Mouse (Mus musculus): ENCODE measurements around the gene Mrgprx2. TPM values are rescaled to one million over a fixed set of nuclear protein-coding genes. Genes with fewer than 3 reads are reported as not detected.
"Not testable (repeated sequence)": the region's sequence is repeated elsewhere in the genome, so short reads cannot be mapped to it uniquely, and the experiment has no call there.

Mrgprx2 gene
- total RNA-seq (2015) (not detected in 2 replicates), total RNA-seq (2017) (not detected in 2 replicates)

DNA sequence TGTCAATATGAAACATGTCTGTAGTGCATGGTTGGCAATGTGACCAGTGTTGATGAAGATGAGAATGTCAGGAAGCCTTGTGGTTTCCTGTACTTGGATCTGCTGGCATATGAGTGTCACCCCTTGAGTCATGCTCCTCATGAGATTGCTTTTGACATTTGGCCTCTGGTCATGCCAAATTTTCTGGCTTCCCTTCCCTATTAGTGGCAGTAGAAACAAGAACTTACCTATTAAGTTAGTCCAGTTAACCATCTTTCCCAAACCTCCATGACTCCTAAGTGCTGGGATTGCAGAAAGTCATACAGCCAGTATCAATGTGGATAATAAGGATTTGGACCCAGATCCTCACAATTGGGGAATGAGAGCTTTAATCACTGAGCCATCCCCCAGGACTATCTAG, at the start of gene Mrgprx2:
Gene Mrgprx2 (minus strand): TSS at position 101 of the 400 bp plus-strand sequence.
- no peak for ATAC-seq (ENCODE audit: poor library complexity, severe bottlenecking)

DNA sequence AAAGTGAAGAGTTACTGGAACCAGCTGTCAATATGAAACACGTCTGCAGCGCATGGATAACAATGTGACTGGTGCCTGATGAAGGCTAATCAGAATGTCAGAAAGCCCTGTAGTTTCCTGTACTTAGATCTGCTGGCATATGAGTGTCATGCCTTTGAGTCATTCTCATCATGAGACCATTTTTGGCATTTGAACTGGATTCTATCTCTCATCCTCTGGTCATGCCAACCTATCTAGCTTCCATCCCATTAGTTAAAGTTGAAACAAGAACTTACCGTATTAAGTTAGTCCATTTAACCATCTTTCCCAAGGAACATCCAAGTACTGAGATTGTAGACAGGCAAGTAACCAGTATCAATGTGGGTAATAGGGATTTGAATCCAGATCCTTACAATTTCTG, 42.9 kb downstream of the Mrgprx2 start, which contains the start of gene Mrgprb1:
Gene Mrgprb1 (minus strand): TSS at position 101 of the 400 bp plus-strand sequence.
- ATAC-seq (ENCODE audit: poor library complexity, severe bottlenecking), result no peak

DNA sequence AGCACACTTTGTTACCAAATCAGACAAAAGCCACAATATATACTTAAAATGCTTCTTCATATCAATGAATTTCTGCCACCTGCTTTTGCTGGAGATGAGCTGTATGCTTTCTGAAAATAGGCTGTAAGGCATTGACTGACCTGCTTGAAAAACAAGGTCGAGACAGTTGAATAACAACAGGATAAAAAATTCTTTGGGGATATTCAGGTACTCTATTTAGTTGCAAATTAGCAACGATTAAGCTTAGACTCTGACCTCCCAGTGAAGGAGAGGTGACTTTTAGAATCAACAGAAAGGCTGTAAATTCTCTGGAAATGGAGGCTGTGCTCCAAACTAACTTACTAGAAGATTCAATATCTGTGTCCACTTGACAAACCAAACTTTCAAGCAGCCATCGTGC, 62.5 kb downstream of the Mrgprx2 start:
- no peak for ATAC-seq (ENCODE audit: poor library complexity, severe bottlenecking)

DNA sequence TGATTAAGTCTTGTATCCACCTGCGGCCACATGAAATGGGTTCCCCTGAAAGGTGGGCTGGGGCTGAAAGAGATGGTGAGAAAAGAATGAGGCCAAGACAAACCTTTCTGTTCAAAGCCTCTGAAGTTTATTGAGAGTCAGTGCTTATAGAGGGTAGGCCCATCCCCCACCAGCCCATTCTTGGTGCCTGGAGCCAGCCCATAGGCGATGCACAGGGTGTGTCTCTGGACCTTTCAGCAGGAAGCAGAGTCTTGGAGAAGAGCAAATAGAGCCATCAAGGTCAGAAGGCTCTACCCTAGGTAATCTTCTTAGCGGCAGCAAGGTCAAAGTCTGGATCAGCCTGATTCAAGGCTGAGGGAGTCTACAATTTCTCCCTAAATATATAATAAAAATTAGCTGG, 63.2 kb downstream of the Mrgprx2 start:
- ATAC-seq (ENCODE audit: poor library complexity, severe bottlenecking), result not testable (repeated sequence)

Other genes with a start within 250 kb of the Mrgprx2 start
- gene Mrgprb8, start 110.8 kb downstream of the Mrgprx2 start, total RNA-seq (2015), result not detected in 2 replicates
- gene Mrgprb8, start 110.8 kb downstream of the Mrgprx2 start, total RNA-seq (2017), result not detected in 2 replicates
- not detected in 2 replicates for gene Mrgprb1, start 43.0 kb downstream of the Mrgprx2 start, total RNA-seq (2015)
- not detected in 2 replicates for gene Mrgprb1, start 43.0 kb downstream of the Mrgprx2 start, total RNA-seq (2017)
- not detected in 2 replicates for gene Mrgprb2, start 58.8 kb upstream of the Mrgprx2 start, total RNA-seq (2015)
- not detected in 2 replicates for gene Mrgprb2, start 58.8 kb upstream of the Mrgprx2 start, total RNA-seq (2017)
- not detected in 2 replicates for gene Mrgprb3, start 144.5 kb upstream of the Mrgprx2 start, total RNA-seq (2015)
- not detected in 2 replicates for gene Mrgprb3, start 144.5 kb upstream of the Mrgprx2 start, total RNA-seq (2017)